Mouse (Mus musculus): ENCODE measurements around the gene Dnm3. TPM values are rescaled to one million over a fixed set of nuclear protein-coding genes. Genes with fewer than 3 reads are reported as not detected.
A peak's percentile ranks its signal among the peaks of the same experiment; 100 is the strongest.

The Dnm3 gene
- polyA plus RNA-seq, 1 experiment from 2014 or later = 3.6 TPM

- 85% methylated on average over 7 of the region's 7 CpGs for WGBS
- Histone ChIP-seq H3K4me3 (no peak overlapping the region), H3K27me3 (ENCODE audit: insufficient read depth, poor library complexity, severe bottlenecking) (no peaks in the 10 kb centered on the region), H3K27ac (no peak overlapping the region), H3K9me3 (no peaks in the 10 kb centered on the region), H3K4me1 (0 out of 2 replicates have a peak, but pooled peaks cover 5% of the 10 kb centered on the region), H3K36me3 (no peaks in the 10 kb centered on the region)
- DNase-seq (ENCODE audit: low spot score) = no peak
Observed at GRCm38 (mm10) chr1:162121441-162122200, 356.2 kb downstream of the Dnm3 start.

GRCm38 (mm10) chr1:162109437-162109813, 368.4 kb downstream of the Dnm3 start:
- Histone ChIP-seq H3K4me1 (no peaks in the 10 kb centered on the region), H3K4me3 (no peak overlapping the region), H3K9me3 (no peaks in the 10 kb centered on the region), H3K27me3 (ENCODE audit: insufficient read depth, poor library complexity, severe bottlenecking) (no peaks in the 10 kb centered on the region), H3K27ac (peak overlapping the region; percentile 29; the same call in 1 of the 2 replicates), H3K36me3 (no peaks in the 10 kb centered on the region)
- WGBS = 90% methylated on average over 7 of the region's 7 CpGs
- DNase-seq (ENCODE audit: low spot score) = no peak

GRCm38 (mm10) chr1:162108726-162109436, 369.0 kb downstream of the Dnm3 start:
- peak overlapping the region; percentile 29; the same call in 1 of the 2 replicates for H3K27ac ChIP-seq
- H3K27me3 ChIP-seq (ENCODE audit: insufficient read depth, poor library complexity, severe bottlenecking) = no peaks in the 10 kb centered on the region
- no peaks in the 10 kb centered on the region for H3K9me3 ChIP-seq
- 77% methylated on average over 6 of the region's 6 CpGs for whole genome bisulfite sequencing
- H3K4me3 ChIP-seq = no peak overlapping the region
- no peak for DNase-seq (ENCODE audit: low spot score)
- H3K4me1 ChIP-seq = no peaks in the 10 kb centered on the region
- no peaks in the 10 kb centered on the region for H3K36me3 ChIP-seq

- WGBS = 68% methylated on average over 7 of the region's 7 CpGs
Observed at GRCm38 (mm10) chr1:162108181-162108671, 369.6 kb downstream of the Dnm3 start.

GRCm38 (mm10) chr1:162107011-162107606, 370.7 kb downstream of the Dnm3 start:
- Histone ChIP-seq H3K4me3 (no peak overlapping the region), H3K27me3 (ENCODE audit: insufficient read depth, poor library complexity, severe bottlenecking) (no peaks in the 10 kb centered on the region)
- WGBS = 78% methylated on average over 4 of the region's 4 CpGs

More at GRCm38 (mm10) chr1:162108181-162108671, 369.6 kb downstream of the Dnm3 start:
- Histone ChIP-seq H3K27ac (no peak overlapping the region), H3K4me1 (no peaks in the 10 kb centered on the region), H3K36me3 (no peaks in the 10 kb centered on the region), H3K9me3 (no peaks in the 10 kb centered on the region), H3K4me3 (no peak overlapping the region), H3K27me3 (ENCODE audit: insufficient read depth, poor library complexity, severe bottlenecking) (no peaks in the 10 kb centered on the region)
- DNase-seq (ENCODE audit: low spot score) = no peak

GRCm38 (mm10) chr1:162100961-162101830, 376.6 kb downstream of the Dnm3 start:
- Histone ChIP-seq H3K4me3 (no peak overlapping the region), H3K27ac (no peak overlapping the region), H3K4me1 (no peaks in the 10 kb centered on the region), H3K9me3 (no peaks in the 10 kb centered on the region), H3K27me3 (ENCODE audit: insufficient read depth, poor library complexity, severe bottlenecking) (no peaks in the 10 kb centered on the region), H3K36me3 (no peaks in the 10 kb centered on the region)
- WGBS = 91% methylated on average over 10 of the region's 10 CpGs
- no peak for DNase-seq (ENCODE audit: low spot score)

More at GRCm38 (mm10) chr1:162107011-162107606, 370.7 kb downstream of the Dnm3 start:
- DNase-seq (ENCODE audit: low spot score) = no peak
- Histone ChIP-seq H3K36me3 (no peaks in the 10 kb centered on the region), H3K4me1 (no peaks in the 10 kb centered on the region), H3K9me3 (no peaks in the 10 kb centered on the region), H3K27ac (no peak overlapping the region)

GRCm38 (mm10) chr1:162100033-162100820, 377.6 kb downstream of the Dnm3 start:
- Histone ChIP-seq H3K4me1 (no peaks in the 10 kb centered on the region), H3K36me3 (no peaks in the 10 kb centered on the region), H3K27me3 (ENCODE audit: insufficient read depth, poor library complexity, severe bottlenecking) (no peaks in the 10 kb centered on the region), H3K4me3 (no peak overlapping the region), H3K9me3 (no peaks in the 10 kb centered on the region), H3K27ac (no peak overlapping the region)
- 73% methylated on average over 7 of the region's 7 CpGs for WGBS
- DNase-seq (ENCODE audit: low spot score) = no peak

GRCm38 (mm10) chr1:162099203-162099602, 378.6 kb downstream of the Dnm3 start:
- Histone ChIP-seq H3K27ac (no peak overlapping the region), H3K36me3 (no peaks in the 10 kb centered on the region), H3K4me3 (no peak overlapping the region), H3K4me1 (no peaks in the 10 kb centered on the region), H3K27me3 (ENCODE audit: insufficient read depth, poor library complexity, severe bottlenecking) (no peaks in the 10 kb centered on the region), H3K9me3 (no peaks in the 10 kb centered on the region)
- WGBS = 75% methylated on average over 3 of the region's 3 CpGs
- DNase-seq (ENCODE audit: low spot score) = no peak

GRCm38 (mm10) chr1:162094523-162095272, 383.1 kb downstream of the Dnm3 start:
- no peak for DNase-seq (ENCODE audit: low spot score)
- no peaks in the 10 kb centered on the region for H3K9me3 ChIP-seq
- H3K27me3 ChIP-seq (ENCODE audit: insufficient read depth, poor library complexity, severe bottlenecking) = no peaks in the 10 kb centered on the region
- 72% methylated on average over 8 of the region's 8 CpGs for WGBS
- H3K4me1 ChIP-seq = 0 out of 2 replicates have a peak, but pooled peaks cover 4% of the 10 kb centered on the region
- H3K27ac ChIP-seq = no peak overlapping the region
- H3K36me3 ChIP-seq = no peaks in the 10 kb centered on the region
- H3K4me3 ChIP-seq = no peak overlapping the region

GRCm38 (mm10) chr1:162093806-162094522, 383.9 kb downstream of the Dnm3 start:
- H3K27me3 ChIP-seq (ENCODE audit: insufficient read depth, poor library complexity, severe bottlenecking) = no peaks in the 10 kb centered on the region
- H3K9me3 ChIP-seq = no peaks in the 10 kb centered on the region
- 0 out of 2 replicates have a peak, but pooled peaks cover 4% of the 10 kb centered on the region for H3K4me1 ChIP-seq
- no peak for DNase-seq (ENCODE audit: low spot score)
- H3K27ac ChIP-seq = 0 out of 2 replicates have a peak overlapping the region, but pooled peaks have one; percentile 19
- WGBS = 65% methylated on average over 9 of the region's 9 CpGs
- H3K36me3 ChIP-seq = no peaks in the 10 kb centered on the region
- no peak overlapping the region for H3K4me3 ChIP-seq

Data from heart, embryonic 10.5 days (tissue).